Mouse (Mus musculus) kidney, adult 2 months (tissue): ENCODE data around the gene Tmem95.

ENCODE experiments used
- CTCF ChIP-seq: fragments of 200-500 bp; conservative IDR thresholded peaks from 2 replicates; pipeline ENCODE4 v1.5.1; 2011; ENCODE audit warnings: low read depth, mild to moderate bottlenecking, control low read depth, low read length, moderate library complexity, mixed read lengths; ENCODE audit not compliant: insufficient read depth, insufficient read length
- POLR2A ChIP-seq: fragments of 200-500 bp; IDR thresholded peaks from one replicate; pipeline ENCODE4 v1.6.1; 2011; ENCODE audit warnings: low read depth, low read length, control low read depth

- TF ChIP-seq CTCF = peak; percentile 78
- TF ChIP-seq POLR2A = no peak
Observed at GRCm38 (mm10) chr11:69880506-69880852, 2.7 kb upstream of the Tmem95 start.
